Mouse (Mus musculus): ENCODE measurements at regions not wholly inside any gene's neighbourhood (a gene's known extent, or its start where the extent isn't known, plus 50 kb on each side); places are given as distances from the start of the nearest gene placed in this dataset.

GRCm38 (mm10) chr8:34756916-34757315 lies 645.4 kb upstream of the Gm10131 start:
- DNase-seq (ENCODE audit: low spot score in 2 of 2): no peak

GRCm38 (mm10) chr8:34756171-34756570 lies 644.6 kb upstream of the Gm10131 start:
- DNase-seq (ENCODE audit: low spot score in 2 of 2): no peak

- DNase-seq (ENCODE audit: low spot score in 2 of 2): peak in 1 of 2 experiments; percentile 39
Observed at GRCm38 (mm10) chr8:34755480-34755879, 643.9 kb upstream of the Gm10131 start.

- no peak for DNase-seq (ENCODE audit: low spot score in 2 of 2)
Observed at GRCm38 (mm10) chr8:34753046-34753445, 641.5 kb upstream of the Gm10131 start.

- DNase-seq (ENCODE audit: low spot score in 2 of 2): no peak
Observed at GRCm38 (mm10) chr8:34748521-34748920, 637.0 kb upstream of the Gm10131 start.

GRCm38 (mm10) chr8:34745706-34746105 lies 634.2 kb upstream of the Gm10131 start:
- DNase-seq (ENCODE audit: low spot score in 2 of 2): no peak

- peak in 1 of 2 experiments; percentile 28 for DNase-seq (ENCODE audit: low spot score in 2 of 2)
Observed at GRCm38 (mm10) chr8:34744682-34745081, 633.1 kb upstream of the Gm10131 start.

GRCm38 (mm10) chr8:34744179-34744578 lies 632.6 kb upstream of the Gm10131 start:
- no peak for DNase-seq (ENCODE audit: low spot score in 2 of 2)

- DNase-seq (ENCODE audit: low spot score in 2 of 2): no peak
Observed at GRCm38 (mm10) chr8:34743137-34743536, 631.6 kb upstream of the Gm10131 start.

GRCm38 (mm10) chr8:34740836-34741235 lies 629.3 kb upstream of the Gm10131 start:
- no peak for DNase-seq (ENCODE audit: low spot score in 2 of 2)

- DNase-seq (ENCODE audit: low spot score in 2 of 2): peak; percentile 15 to 26
Observed at GRCm38 (mm10) chr8:34739836-34740804, 628.6 kb upstream of the Gm10131 start.

- DNase-seq (ENCODE audit: low spot score in 2 of 2): no peak
Observed at GRCm38 (mm10) chr8:34736214-34736613, 624.7 kb upstream of the Gm10131 start.

GRCm38 (mm10) chr8:34735006-34735405 lies 623.5 kb upstream of the Gm10131 start:
- DNase-seq (ENCODE audit: low spot score in 2 of 2): no peak

GRCm38 (mm10) chr8:34732808-34733207 lies 621.3 kb upstream of the Gm10131 start:
- peak in 1 of 2 experiments; percentile 17 for DNase-seq (ENCODE audit: low spot score in 2 of 2)

- DNase-seq (ENCODE audit: low spot score in 2 of 2): peak in 1 of 2 experiments; percentile 56
Observed at GRCm38 (mm10) chr8:34732362-34732761, 620.8 kb upstream of the Gm10131 start.

- DNase-seq (ENCODE audit: low spot score in 2 of 2): peak in 1 of 2 experiments; percentile 11
Observed at GRCm38 (mm10) chr8:34731096-34731999, 619.8 kb upstream of the Gm10131 start.

GRCm38 (mm10) chr8:34729585-34729984 lies 618.0 kb upstream of the Gm10131 start:
- DNase-seq (ENCODE audit: low spot score in 2 of 2): no peak

- DNase-seq (ENCODE audit: low spot score in 2 of 2): no peak
Observed at GRCm38 (mm10) chr8:34727699-34728098, 616.2 kb upstream of the Gm10131 start.

GRCm38 (mm10) chr8:34726145-34726767 lies 614.7 kb upstream of the Gm10131 start:
- DNase-seq (ENCODE audit: low spot score in 2 of 2): no peak

GRCm38 (mm10) chr8:34725546-34725945 lies 614.0 kb upstream of the Gm10131 start:
- DNase-seq (ENCODE audit: low spot score in 2 of 2): no peak

- DNase-seq (ENCODE audit: low spot score in 2 of 2): no peak
Observed at GRCm38 (mm10) chr8:34709911-34710733, 598.6 kb upstream of the Gm10131 start.

Data from natural killer cell, adult 2 months (primary cell).